ENCODE assay signal across 22 mouse cellular contexts in genomic region chr17:87689217-87689616, GRCm38 (mm10). TPM values are rescaled to one million over a fixed set of nuclear protein-coding genes. Genes with fewer than 3 reads are reported as not detected.
"Had no signal": no experiment of that assay in that cellular context is flagged by ENCODE, and none has a peak within 500 bp of the region (broad histone marks: within the 10 kb centered on the region; RNA-seq: fewer than 3 reads in every experiment).

No protein-coding gene starts in this region.

- H3K27ac ChIP-seq: limb, embryonic 10.5 days; limb, embryonic 13.5 days; liver, embryonic 14.5 days; macrophage; midbrain, embryonic 10.5 days; midbrain, embryonic 13.5 days; neural tube, embryonic 13.5 days; stomach, embryonic 15.5 days had no signal

- H3K4me1 ChIP-seq: limb, embryonic 10.5 days; limb, embryonic 13.5 days; midbrain, embryonic 10.5 days; midbrain, embryonic 13.5 days; neural tube, embryonic 13.5 days; stomach, embryonic 15.5 days had no signal

- H3K27me3 ChIP-seq: limb, embryonic 13.5 days; midbrain, embryonic 13.5 days; neural tube, embryonic 13.5 days; stomach, embryonic 15.5 days had no signal

- DNase-seq: kidney, adult 18-20 months; kidney, adult 9 months; kidney, postnatal 14 days; kidney, postnatal 4 days; lung, embryonic 14.5 days; retina, postnatal 1 day; right cerebral cortex, postnatal 25 days; spleen, adult 18-20 months; thymus, postnatal 25 days had no signal

- H3K9me3 ChIP-seq: limb, embryonic 10.5 days; limb, embryonic 13.5 days; midbrain, embryonic 10.5 days; midbrain, embryonic 13.5 days; neural tube, embryonic 13.5 days; stomach, embryonic 15.5 days had no signal

- H3K4me3 ChIP-seq: limb, embryonic 10.5 days; limb, embryonic 13.5 days; midbrain, embryonic 10.5 days; midbrain, embryonic 13.5 days; myocyte; neural tube, embryonic 13.5 days; stomach, embryonic 15.5 days had no signal

- H3K4me2 ChIP-seq: limb, embryonic 13.5 days; lung, embryonic 14.5 days; midbrain, embryonic 13.5 days; neural tube, embryonic 13.5 days; stomach, embryonic 15.5 days had no signal

- H3K9ac ChIP-seq: limb, embryonic 13.5 days; liver, embryonic 14.5 days; lung, embryonic 14.5 days; midbrain, embryonic 13.5 days; neural tube, embryonic 13.5 days; stomach, embryonic 15.5 days had no signal

- ATAC-seq: intestine, embryonic 16.5 days; lung, postnatal 0 days; midbrain, embryonic 13.5 days; midbrain, embryonic 16.5 days had no signal

RNA-seq across cellular contexts. Expression of gene Epcam, which starts 53.4 kb away (rescaled TPM):
- total RNA-seq: left cerebral cortex, adult 18-20 months had no signal
- polyA plus RNA-seq: macrophage, myocyte had no signal
